Mouse (Mus musculus): Measurements from ENCODE around the gene Gpr82.

Gene Gpr82

GRCm38 (mm10) chrX:13700681-13701080 is 39.5 kb downstream of the Gpr82 start:
- DNase-seq (ENCODE audit: low spot score) = no peak

- DNase-seq (ENCODE audit: low spot score) = no peak
These were observed 43.9 kb downstream of the Gpr82 start for GRCm38 (mm10) chrX:13705051-13705450.

GRCm38 (mm10) chrX:13710174-13710573 is 49.0 kb downstream of the Gpr82 start:
- DNase-seq (ENCODE audit: low spot score) = peak; percentile 27
